Mouse (Mus musculus) frontal cortex, adult 2 months (tissue): Measurements from ENCODE around the gene Camk1d. TPM values are rescaled to one million over a fixed set of nuclear protein-coding genes. Genes with fewer than 3 reads are reported as not detected.

Experiments
- DNase-seq, 2 experiments: peaks; one replicate each; pipeline ENCODE4 v3.0.0; 2022; ENCODE audit warnings: low spot score in 1 of 2; ENCODE audit errors: extremely low spot score in 1 of 2
- polyA plus RNA-seq: library from polyadenylated mRNA; depleted of rRNA; stranded (reverse); fragments of >200 nt; gene quantifications from 2 replicates; pipeline ENCODE4 v1.2.3, GENCODE M21; 2012

Gene Camk1d
- polyA plus RNA-seq, 1 experiment = 32.6 TPM

- DNase-seq = no peak
Observed at GRCm38 (mm10) chr2:5371316-5371715, 343.0 kb downstream of the Camk1d start.

- DNase-seq = no peak
Observed at GRCm38 (mm10) chr2:5370591-5370990, 343.7 kb downstream of the Camk1d start.

GRCm38 (mm10) chr2:5363836-5364235, 350.5 kb downstream of the Camk1d start:
- DNase-seq = no peak

- peak; percentile 22 to 48 for DNase-seq
Observed at GRCm38 (mm10) chr2:5358049-5358448, 356.3 kb downstream of the Camk1d start.

- DNase-seq = no peak
Observed at GRCm38 (mm10) chr2:5357056-5357455, 357.3 kb downstream of the Camk1d start.

- peak in 1 of 2 experiments; percentile 39 for DNase-seq
Observed at GRCm38 (mm10) chr2:5352821-5353522, 361.3 kb downstream of the Camk1d start.

GRCm38 (mm10) chr2:5345344-5345743, 369.0 kb downstream of the Camk1d start:
- peak; percentile 29 to 52 for DNase-seq

GRCm38 (mm10) chr2:5327533-5328250, 386.6 kb downstream of the Camk1d start:
- DNase-seq = no peak

- DNase-seq = no peak
Observed at GRCm38 (mm10) chr2:5324806-5325205, 389.5 kb downstream of the Camk1d start.

GRCm38 (mm10) chr2:5321660-5322295, 392.5 kb downstream of the Camk1d start:
- DNase-seq = no peak

GRCm38 (mm10) chr2:5319138-5319537, 395.2 kb downstream of the Camk1d start:
- DNase-seq = peak in 1 of 2 experiments; percentile 17

GRCm38 (mm10) chr2:5316763-5317162, 397.6 kb downstream of the Camk1d start:
- DNase-seq = no peak

- no peak for DNase-seq
Observed at GRCm38 (mm10) chr2:5316217-5316616, 398.1 kb downstream of the Camk1d start.

- no peak for DNase-seq
Observed at GRCm38 (mm10) chr2:5315291-5315828, 399.0 kb downstream of the Camk1d start.

GRCm38 (mm10) chr2:5314530-5315166, 399.7 kb downstream of the Camk1d start:
- no peak for DNase-seq

- no peak for DNase-seq
Observed at GRCm38 (mm10) chr2:5305156-5305555, 409.2 kb downstream of the Camk1d start.

GRCm38 (mm10) chr2:5304451-5304850, 409.9 kb downstream of the Camk1d start:
- DNase-seq = no peak

- DNase-seq = no peak
Observed at GRCm38 (mm10) chr2:5301286-5301685, 413.0 kb downstream of the Camk1d start.

GRCm38 (mm10) chr2:5298071-5298470, 416.2 kb downstream of the Camk1d start:
- no peak for DNase-seq

- DNase-seq = no peak
Observed at GRCm38 (mm10) chr2:5296749-5297545, 417.4 kb downstream of the Camk1d start.
